Mouse (Mus musculus) kidney, postnatal 14 days (tissue): Measurements from ENCODE around the gene Ccdc88a.
"Not testable (repeated sequence)": the region's sequence is repeated elsewhere in the genome, so short reads cannot be mapped to it uniquely, and the experiment has no call there.

Experiments used
- DNase-seq: peaks from one replicate; pipeline ENCODE4 v3.0.0; 2022; ENCODE audit warnings: mixed read lengths

Ccdc88a gene

DNA sequence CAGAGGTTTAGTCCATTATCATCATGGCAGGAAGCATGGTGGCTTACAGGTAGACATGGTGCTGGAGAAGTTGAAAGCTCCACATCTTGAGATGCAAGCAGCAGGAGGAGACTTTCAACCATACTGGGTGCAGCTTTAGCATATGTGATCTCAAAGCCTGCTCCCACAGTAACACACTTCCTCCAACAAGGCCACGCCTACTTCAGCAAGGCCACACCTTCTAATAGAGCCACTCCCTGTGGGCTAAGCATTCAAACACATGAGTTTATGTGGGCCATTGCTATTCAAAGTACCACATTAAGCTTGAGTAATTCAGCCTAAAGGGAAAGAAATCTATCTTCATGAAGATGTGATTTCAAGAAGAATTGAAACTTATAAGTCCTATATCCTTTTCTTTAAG lies 119.7 kb downstream of the Ccdc88a start:
- DNase-seq = no peak

GRCm38 (mm10) chr11:29496962-29497361 lies 123.5 kb downstream of the Ccdc88a start:
- DNase-seq = no peak

- no peak for DNase-seq
These were observed 130.8 kb downstream of the Ccdc88a start for GRCm38 (mm10) chr11:29503948-29504893.

GRCm38 (mm10) chr11:29504899-29505625 lies 131.6 kb downstream of the Ccdc88a start:
- DNase-seq = no peak

DNA sequence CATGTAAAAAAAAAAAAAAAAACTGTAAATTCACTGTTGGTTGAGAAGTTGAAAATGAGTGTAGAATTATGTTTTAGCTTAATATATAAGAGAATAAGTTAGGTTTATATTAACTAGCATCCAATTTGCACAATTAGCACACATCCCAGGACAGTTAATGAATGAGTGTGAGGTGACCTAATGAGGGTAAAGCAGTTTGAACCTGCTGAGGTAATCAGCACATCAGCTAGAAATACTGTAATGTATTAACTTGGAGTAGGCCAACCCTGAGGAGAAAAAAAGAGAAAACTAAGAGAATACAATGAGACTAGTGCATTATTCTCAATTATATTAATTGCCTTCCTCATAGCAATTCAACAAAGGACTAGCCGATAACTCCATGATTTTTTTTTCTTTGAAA lies 136.0 kb downstream of the Ccdc88a start:
- no peak for DNase-seq

DNA sequence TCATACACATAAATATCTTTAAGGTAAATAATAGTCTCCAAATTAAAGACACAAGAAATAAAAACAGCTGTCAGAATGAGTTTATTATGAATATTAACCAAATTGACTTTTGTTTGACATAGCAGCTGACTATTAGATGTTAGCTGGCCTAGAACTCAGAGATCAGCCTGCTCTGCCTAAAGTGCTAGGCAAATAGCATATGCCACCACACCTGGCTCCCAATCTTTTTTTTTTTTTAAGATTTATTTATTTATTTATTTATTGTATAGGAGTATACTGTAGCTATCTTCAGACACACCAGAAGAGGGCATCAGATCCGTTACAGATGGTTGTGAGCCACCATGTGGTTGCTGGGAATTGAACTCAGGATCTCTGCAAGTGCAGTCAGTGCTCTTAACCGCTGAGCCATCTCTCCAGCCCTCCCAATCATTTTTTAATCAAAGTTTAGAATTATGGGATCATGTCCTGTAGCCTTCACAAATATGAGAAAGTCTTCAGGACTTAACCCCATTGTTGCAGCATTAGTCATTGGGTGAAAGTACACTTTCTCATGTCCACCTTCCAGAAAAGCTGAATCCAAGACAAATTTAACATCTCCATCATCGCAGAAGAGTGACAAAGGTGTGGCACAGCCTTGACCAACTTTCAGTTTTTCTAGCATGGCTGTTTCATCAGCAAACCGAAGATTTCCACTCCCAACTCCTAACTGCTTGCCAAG lies 139.5 kb downstream of the Ccdc88a start:
- DNase-seq = no peak

DNA sequence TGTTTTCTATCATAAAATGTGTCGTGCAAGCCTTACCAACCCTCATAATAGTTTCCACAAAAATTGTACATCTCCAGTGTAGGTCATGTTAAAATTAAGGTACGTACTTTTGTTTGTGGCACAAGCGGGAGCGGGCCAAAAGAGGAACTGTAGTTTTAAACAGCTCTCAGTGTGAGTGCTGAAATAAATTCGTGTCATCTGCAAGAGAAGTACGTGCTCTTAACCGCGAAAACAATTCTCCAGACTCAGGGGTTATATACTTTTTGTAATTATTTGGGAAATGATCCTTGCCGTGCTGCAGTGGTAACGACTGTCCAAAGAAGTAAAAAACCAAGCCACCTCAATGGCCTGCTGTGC lies 140.8 kb downstream of the Ccdc88a start:
- peak; percentile 5 for DNase-seq

- peak; percentile 94 for DNase-seq
These were observed 141.4 kb downstream of the Ccdc88a start, which contains the start of gene Prorsd1 for GRCm38 (mm10) chr11:29514682-29515412. Prorsd1 (minus strand) TSS chr11:29515033.

DNA sequence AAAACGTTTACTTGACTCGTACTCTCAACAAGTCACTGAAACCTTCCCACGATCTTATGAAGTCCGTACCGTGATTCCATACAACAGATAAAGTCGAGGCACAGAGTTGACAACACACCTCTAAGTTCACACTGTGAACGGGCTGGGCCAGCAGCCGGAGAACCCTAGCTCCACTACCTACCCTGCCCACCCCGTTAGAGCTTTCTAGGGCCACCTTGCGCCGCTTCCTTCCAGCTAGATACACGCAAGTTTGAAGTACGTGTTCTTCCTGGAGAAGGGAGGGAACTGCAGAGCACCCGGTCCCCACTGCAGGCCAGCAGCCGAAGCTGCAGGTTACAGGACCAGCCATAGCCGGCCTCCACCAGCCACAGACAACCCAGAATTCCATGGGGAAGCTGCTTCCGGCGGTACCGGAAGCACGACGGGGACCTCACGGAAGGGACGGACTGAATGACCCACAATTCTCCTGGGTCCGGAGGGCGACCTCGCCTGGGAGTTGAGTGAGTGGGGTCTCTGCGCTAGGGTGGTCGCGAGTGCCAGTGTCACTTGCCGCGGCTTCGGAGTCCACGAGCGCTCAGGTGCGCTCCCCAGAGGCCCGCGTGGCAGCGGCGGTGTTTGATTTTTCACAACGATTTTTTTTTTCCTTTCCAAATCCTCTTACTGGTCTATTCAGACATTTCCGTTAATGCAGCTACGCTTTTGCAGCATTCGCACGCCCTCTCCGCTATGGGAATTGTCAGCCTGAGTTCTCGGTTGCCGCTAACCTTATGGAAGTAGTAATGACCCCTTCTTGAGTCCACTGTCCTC lies 152.7 kb downstream of the Ccdc88a start, which contains the start of gene Mtif2:
Gene Mtif2, plus strand, starts transcription at position 421 of the 807 bp plus-strand sequence.
- peak; percentile 88 for DNase-seq

GRCm38 (mm10) chr11:29538201-29538600 lies 164.7 kb downstream of the Ccdc88a start:
- DNase-seq = no peak

GRCm38 (mm10) chr11:29544225-29544945 lies 170.9 kb downstream of the Ccdc88a start:
- DNase-seq = no peak

DNA sequence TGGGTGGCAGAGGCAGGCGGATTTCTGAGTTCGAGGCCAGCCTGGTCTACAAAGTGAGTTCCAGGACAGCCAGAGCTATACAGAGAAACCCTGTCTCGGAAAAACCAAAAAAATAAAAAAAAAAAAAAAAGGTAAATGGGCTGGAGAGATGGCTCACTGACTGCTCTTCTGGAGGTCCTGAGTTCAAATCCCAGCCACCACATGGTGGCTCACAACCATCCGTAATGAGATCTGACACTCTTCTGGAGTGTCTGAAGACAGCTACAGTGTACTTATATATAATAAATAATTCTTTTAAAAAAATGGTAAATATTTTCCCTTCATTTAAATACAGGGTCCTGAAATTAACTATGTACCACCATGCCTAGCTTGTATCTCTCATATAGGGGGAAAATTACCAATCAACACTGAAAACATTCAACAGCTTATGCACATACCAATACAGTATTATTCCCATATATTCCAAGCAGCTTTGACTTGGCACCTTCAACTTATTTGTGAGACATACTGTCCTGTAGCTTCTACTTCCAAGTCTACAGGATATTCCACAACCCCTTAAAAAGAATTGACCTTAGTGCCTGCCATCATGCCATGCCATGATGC lies 171.8 kb downstream of the Ccdc88a start:
- DNase-seq = not testable (repeated sequence)

DNA sequence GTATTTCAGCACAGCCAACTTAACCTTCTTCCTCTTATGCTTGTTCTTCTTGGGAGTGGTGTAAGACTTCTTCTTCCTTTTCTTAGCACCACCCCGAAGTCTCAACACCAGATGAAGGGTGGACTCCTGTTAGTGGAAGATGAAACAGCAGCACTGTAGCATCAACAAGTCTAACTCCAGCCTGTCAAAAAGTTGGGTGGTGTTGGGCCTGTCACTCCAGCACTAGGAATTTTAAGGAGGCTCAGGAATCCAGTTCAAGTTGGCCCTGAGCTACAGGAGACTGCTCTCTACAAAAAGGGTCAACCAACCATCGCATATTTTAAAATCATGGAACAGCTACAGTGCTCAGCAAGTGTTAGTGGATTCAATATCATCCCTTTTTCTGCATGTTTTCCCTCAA lies 172.8 kb downstream of the Ccdc88a start:
- DNase-seq = not testable (repeated sequence)

GRCm38 (mm10) chr11:29546762-29547161 lies 173.3 kb downstream of the Ccdc88a start:
- no peak for DNase-seq

- no peak for DNase-seq
These were observed 173.8 kb downstream of the Ccdc88a start for GRCm38 (mm10) chr11:29547249-29547751.

- peak; percentile 94 for DNase-seq
These were observed 174.5 kb downstream of the Ccdc88a start, which contains the start of the genes Clhc1 and Rps27a for GRCm38 (mm10) chr11:29547752-29548503. Clhc1 (plus strand) TSS chr11:29547950. Rps27a (minus strand) TSS chr11:29548109.

GRCm38 (mm10) chr11:29548504-29549424 lies 175.3 kb downstream of the Ccdc88a start:
- DNase-seq = no peak

GRCm38 (mm10) chr11:29549425-29549778 lies 175.9 kb downstream of the Ccdc88a start:
- no peak for DNase-seq
